Mouse (Mus musculus) hindbrain, embryonic 13.5 days (tissue): ENCODE measurements at regions not wholly inside any gene's neighbourhood (a gene's known extent, or its start where the extent isn't known, plus 50 kb on each side); places are given as distances from the start of the nearest gene placed in this dataset.

ENCODE experiments used
- ATAC-seq: fragments of 200-750 bp; cut with Nextera tagmentation; 2 replicates; pipeline ENCODE4 v1.8.0; 2017; ENCODE audit warnings: moderate TSS enrichment; ENCODE audit not compliant: low FRiP score
- H3K27ac ChIP-seq: fragments of 300-500 bp; sonication (generic); 2 replicates; pipeline ENCODE4 v1.5.1; 2015; ENCODE audit warnings: inconsistent platforms, mild to moderate bottlenecking, moderate library complexity
- H3K27me3 ChIP-seq: fragments of 300-500 bp; sonication (generic); 2 replicates; pipeline ENCODE4 v1.6.1; 2015; ENCODE audit warnings: mild to moderate bottlenecking, inconsistent platforms
- H3K36me3 ChIP-seq: fragments of 300-500 bp; sonication (generic); 2 replicates; pipeline ENCODE4 v1.6.1; 2015; ENCODE audit warnings: mild to moderate bottlenecking, inconsistent platforms
- H3K4me1 ChIP-seq: fragments of 300-500 bp; sonication (generic); replicated peaks from 2 replicates; pipeline ENCODE4 v1.6.1; 2015; ENCODE audit warnings: inconsistent platforms
- H3K4me2 ChIP-seq: fragments of 300-500 bp; sonication (generic); 2 replicates; pipeline ENCODE4 v1.6.1; 2015; ENCODE audit warnings: inconsistent platforms, mild to moderate bottlenecking, moderate library complexity
- H3K4me3 ChIP-seq: fragments of 300-500 bp; sonication (generic); 2 replicates; pipeline ENCODE4 v1.5.1; 2015; ENCODE audit warnings: mild to moderate bottlenecking, inconsistent platforms
- H3K9ac ChIP-seq: fragments of 300-500 bp; sonication (generic); 2 replicates; pipeline ENCODE4 v1.6.1; 2015; ENCODE audit warnings: mild to moderate bottlenecking, inconsistent platforms
- H3K9me3 ChIP-seq: fragments of 300-500 bp; sonication (generic); 2 replicates; pipeline ENCODE4 v1.6.1; 2016; ENCODE audit warnings: inconsistent platforms
- WGBS: fragments of 180-500 bp; shearing (Covaris S2); methylation state at CpG from one replicate; pipeline ENCODE4 v1.1.7; 2015; 5-methylcytosine and 5-hydroxymethylcytosine counted together

- WGBS, result 79% methylated on average over 5 of the region's 5 CpGs
- H3K27me3 ChIP-seq, result no peaks in the 10 kb centered on the region
- H3K27ac ChIP-seq, result no peak overlapping the region
- H3K4me2 ChIP-seq, result no peak overlapping the region
- H3K9ac ChIP-seq, result no peak overlapping the region
- H3K9me3 ChIP-seq, result no peaks in the 10 kb centered on the region
- H3K36me3 ChIP-seq, result no peaks in the 10 kb centered on the region
- ATAC-seq, result no peak
- no peak overlapping the region for H3K4me3 ChIP-seq
- H3K4me1 ChIP-seq, result no peaks in the 10 kb centered on the region
These were observed 362.0 kb upstream of the Chd6 start for GRCm38 (mm10) chr2:161470844-161471243.

- H3K27ac ChIP-seq, result no peak overlapping the region
- H3K36me3 ChIP-seq, result no peaks in the 10 kb centered on the region
- no peak overlapping the region for H3K4me2 ChIP-seq
- H3K9me3 ChIP-seq, result no peaks in the 10 kb centered on the region
- H3K4me1 ChIP-seq, result no peaks in the 10 kb centered on the region
- H3K9ac ChIP-seq, result no peak overlapping the region
- H3K4me3 ChIP-seq, result no peak overlapping the region
- ATAC-seq, result no peak; the same call in 1 of the 2 replicates
- WGBS, result 32% methylated on average over 2 of the region's 2 CpGs
- H3K27me3 ChIP-seq, result no peaks in the 10 kb centered on the region
These were observed 361.1 kb upstream of the Chd6 start for GRCm38 (mm10) chr2:161470025-161470424.

GRCm38 (mm10) chr2:161467035-161467434 lies 358.2 kb upstream of the Chd6 start:
- 86% methylated on average over 1 of the region's 1 CpGs for WGBS

GRCm38 (mm10) chr2:161460600-161460999 lies 351.7 kb upstream of the Chd6 start:
- no peak overlapping the region for H3K4me3 ChIP-seq
- H3K9me3 ChIP-seq, result no peaks in the 10 kb centered on the region
- H3K4me1 ChIP-seq, result no peaks in the 10 kb centered on the region
- no peak overlapping the region for H3K9ac ChIP-seq
- no peaks in the 10 kb centered on the region for H3K27me3 ChIP-seq
- no peak overlapping the region for H3K4me2 ChIP-seq
- no peak for ATAC-seq
- no peaks in the 10 kb centered on the region for H3K36me3 ChIP-seq
- 93% methylated on average over 4 of the region's 4 CpGs for WGBS
- no peak overlapping the region for H3K27ac ChIP-seq

More at GRCm38 (mm10) chr2:161467035-161467434, 358.2 kb upstream of the Chd6 start:
- Histone ChIP-seq H3K27me3 (no peaks in the 10 kb centered on the region), H3K4me1 (no peaks in the 10 kb centered on the region), H3K9ac (no peak overlapping the region), H3K4me3 (no peak overlapping the region), H3K9me3 (no peaks in the 10 kb centered on the region), H3K4me2 (no peak overlapping the region), H3K36me3 (no peaks in the 10 kb centered on the region), H3K27ac (no peak overlapping the region)
- no peak for ATAC-seq

GRCm38 (mm10) chr2:161454466-161454865 lies 345.6 kb upstream of the Chd6 start:
- no peak overlapping the region for H3K4me2 ChIP-seq
- 67% methylated on average over 6 of the region's 6 CpGs for WGBS
- no peak overlapping the region for H3K4me3 ChIP-seq
- H3K27ac ChIP-seq, result no peak overlapping the region
- no peaks in the 10 kb centered on the region for H3K4me1 ChIP-seq
- H3K9me3 ChIP-seq, result no peaks in the 10 kb centered on the region
- no peak overlapping the region for H3K9ac ChIP-seq
- no peak for ATAC-seq
- no peaks in the 10 kb centered on the region for H3K36me3 ChIP-seq
- H3K27me3 ChIP-seq, result no peaks in the 10 kb centered on the region

- Histone ChIP-seq H3K4me1 (0 out of 2 replicates have a peak, but pooled peaks cover 5% of the 10 kb centered on the region), H3K36me3 (no peaks in the 10 kb centered on the region), H3K4me3 (no peak overlapping the region), H3K27me3 (no peaks in the 10 kb centered on the region), H3K27ac (no peak overlapping the region; the same call in 1 of the 2 replicates), H3K4me2 (no peak overlapping the region), H3K9me3 (no peaks in the 10 kb centered on the region), H3K9ac (no peak overlapping the region)
- no peak for ATAC-seq
- 30% methylated on average over 9 of the region's 9 CpGs for WGBS
These were observed 324.9 kb upstream of the Chd6 start for GRCm38 (mm10) chr2:161433816-161434215.

GRCm38 (mm10) chr2:161429294-161429693 lies 320.4 kb upstream of the Chd6 start:
- Histone ChIP-seq H3K27me3 (no peaks in the 10 kb centered on the region), H3K9me3 (no peaks in the 10 kb centered on the region)
- WGBS, result 65% methylated on average over 3 of the region's 3 CpGs

GRCm38 (mm10) chr2:161425587-161425986 lies 316.7 kb upstream of the Chd6 start:
- no peak overlapping the region for H3K4me2 ChIP-seq
- H3K9ac ChIP-seq, result no peak overlapping the region
- H3K27ac ChIP-seq, result no peak overlapping the region
- no peak overlapping the region for H3K4me3 ChIP-seq
- no peaks in the 10 kb centered on the region for H3K36me3 ChIP-seq
- ATAC-seq, result no peak
- WGBS, result 53% methylated on average over 3 of the region's 3 CpGs
- no peaks in the 10 kb centered on the region for H3K9me3 ChIP-seq
- no peaks in the 10 kb centered on the region for H3K27me3 ChIP-seq
- no peaks in the 10 kb centered on the region for H3K4me1 ChIP-seq

More at GRCm38 (mm10) chr2:161429294-161429693, 320.4 kb upstream of the Chd6 start:
- Histone ChIP-seq H3K27ac (no peak overlapping the region), H3K9ac (no peak overlapping the region), H3K4me1 (0 out of 2 replicates have a peak, but pooled peaks cover 5% of the 10 kb centered on the region), H3K4me3 (no peak overlapping the region), H3K4me2 (no peak overlapping the region), H3K36me3 (no peaks in the 10 kb centered on the region)
- no peak for ATAC-seq

- no peaks in the 10 kb centered on the region for H3K9me3 ChIP-seq
- H3K4me1 ChIP-seq, result 0 out of 2 replicates have a peak, but pooled peaks cover 3% of the 10 kb centered on the region
- no peak overlapping the region for H3K4me2 ChIP-seq
- WGBS, result 83% methylated on average over 7 of the region's 7 CpGs
- no peak for ATAC-seq
- no peak overlapping the region for H3K27ac ChIP-seq
- no peak overlapping the region for H3K9ac ChIP-seq
- no peaks in the 10 kb centered on the region for H3K27me3 ChIP-seq
- no peak overlapping the region for H3K4me3 ChIP-seq
- no peaks in the 10 kb centered on the region for H3K36me3 ChIP-seq
These were observed 309.2 kb upstream of the Chd6 start for GRCm38 (mm10) chr2:161418062-161418461.

GRCm38 (mm10) chr2:161416218-161416927 lies 307.5 kb upstream of the Chd6 start:
- H3K27me3 ChIP-seq, result no peaks in the 10 kb centered on the region
- H3K9me3 ChIP-seq, result no peaks in the 10 kb centered on the region
- H3K4me2 ChIP-seq, result no peak overlapping the region
- H3K4me1 ChIP-seq, result 0 out of 2 replicates have a peak, but pooled peaks cover 3% of the 10 kb centered on the region
- H3K36me3 ChIP-seq, result no peaks in the 10 kb centered on the region
- H3K4me3 ChIP-seq, result no peak overlapping the region
- H3K27ac ChIP-seq, result peak overlapping the region; percentile 25; the same call in 1 of the 2 replicates
- no peak for ATAC-seq
- WGBS, result 56% methylated on average over 13 of the region's 13 CpGs
- no peak overlapping the region for H3K9ac ChIP-seq

- Histone ChIP-seq H3K9me3 (no peaks in the 10 kb centered on the region; the same call in 1 of the 2 replicates), H3K36me3 (no peaks in the 10 kb centered on the region), H3K4me1 (0 out of 2 replicates have a peak, but pooled peaks cover 5% of the 10 kb centered on the region), H3K27me3 (no peaks in the 10 kb centered on the region), H3K27ac (no peak overlapping the region), H3K4me2 (no peak overlapping the region), H3K9ac (no peak overlapping the region), H3K4me3 (no peak overlapping the region)
- WGBS, result 100% methylated on average over 1 of the region's 1 CpGs
- ATAC-seq, result no peak
These were observed 299.4 kb upstream of the Chd6 start for GRCm38 (mm10) chr2:161408306-161408705.

GRCm38 (mm10) chr2:161405847-161406384 lies 297.0 kb upstream of the Chd6 start:
- Histone ChIP-seq H3K9me3 (no peaks in the 10 kb centered on the region; the same call in 1 of the 2 replicates), H3K4me3 (no peak overlapping the region), H3K27me3 (no peaks in the 10 kb centered on the region), H3K27ac (no peak overlapping the region), H3K36me3 (no peaks in the 10 kb centered on the region), H3K9ac (no peak overlapping the region), H3K4me2 (no peak overlapping the region), H3K4me1 (0 out of 2 replicates have a peak, but pooled peaks cover under 1% of the 10 kb centered on the region)
- ATAC-seq, result no peak
- 45% methylated on average over 1 of the region's 1 CpGs for WGBS

GRCm38 (mm10) chr2:161398061-161398460 lies 289.2 kb upstream of the Chd6 start:
- Histone ChIP-seq H3K36me3 (no peaks in the 10 kb centered on the region), H3K4me3 (no peak overlapping the region), H3K9me3 (no peaks in the 10 kb centered on the region), H3K27me3 (no peaks in the 10 kb centered on the region), H3K4me1 (no peaks in the 10 kb centered on the region), H3K9ac (no peak overlapping the region), H3K4me2 (no peak overlapping the region), H3K27ac (no peak overlapping the region)
- 91% methylated on average over 3 of the region's 3 CpGs for WGBS
- no peak for ATAC-seq
